Mouse (Mus musculus) left cerebral cortex, adult 2 months (tissue): ENCODE measurements around the gene Sypl2. TPM values are rescaled to one million over a fixed set of nuclear protein-coding genes. Genes with fewer than 3 reads are reported as not detected.

Experiments
- DNase-seq, 2 experiments: peaks; one replicate each; pipeline ENCODE4 v3.0.0; 2021 to 2022; ENCODE audit warnings: low spot score in 2 of 2, mixed read lengths in 1 of 2; ENCODE audit errors: extremely low spot score in 1 of 2
- H3K27ac ChIP-seq: fragments of 200-600 bp; 2 replicates; pipeline ENCODE4 v1.8.1; 2022
- H3K4me3 ChIP-seq: fragments of 200-600 bp; 2 replicates; pipeline ENCODE4 v1.8.1; 2022
- CTCF ChIP-seq: fragments of 200-600 bp; IDR thresholded peaks from 2 replicates; pipeline ENCODE4 v1.8.1; 2022; ENCODE audit warnings: antibody characterized with exemption, mild to moderate bottlenecking, moderate library complexity
- intact Hi-C: fragments of 180-260 bp; cut with DNase I; formaldehyde crosslinking; loops from one replicate; pipeline ENCODE4 v1.15.1; 2025
- total RNA-seq, 2 experiments: library from RNA; stranded (reverse); gene quantifications; 2 replicates each; pipeline ENCODE4 v1.2.3; 2021

Sypl2 gene
- total RNA-seq, 2 experiments from 2014 or later = 1.7 to 2.0 TPM

- no peak for DNase-seq
- Histone ChIP-seq H3K27ac (no peak overlapping the region), H3K4me3 (peak overlapping the region; percentile 42)
- intact Hi-C loops = no loop called here
- TF ChIP-seq CTCF = no peak
These were observed 514 bp downstream of the Sypl2 start for GRCm38 (mm10) chr3:108225711-108226557.

GRCm38 (mm10) chr3:108220661-108221060 lies 5.8 kb downstream of the Sypl2 start:
- TF ChIP-seq CTCF = no peak
- H3K27ac ChIP-seq = no peak overlapping the region
- DNase-seq = no peak
- intact Hi-C loops = no loop called here
- no peak overlapping the region for H3K4me3 ChIP-seq

- H3K4me3 ChIP-seq = no peak overlapping the region
- DNase-seq = no peak
- intact Hi-C loops = no loop called here
- no peak overlapping the region for H3K27ac ChIP-seq
- no peak for TF ChIP-seq CTCF
These were observed 11.7 kb downstream of the Sypl2 start for GRCm38 (mm10) chr3:108214734-108215133.

GRCm38 (mm10) chr3:108212406-108212805 lies 14.0 kb downstream of the Sypl2 start:
- TF ChIP-seq CTCF = no peak; the same call in 1 of the 2 replicates
- Histone ChIP-seq H3K4me3 (no peak overlapping the region), H3K27ac (no peak overlapping the region)
- no peak for DNase-seq
- intact Hi-C loops = no loop called here

- DNase-seq = no peak
- intact Hi-C loops = loop anchor here (2.0 kb wide), 3 partner anchors 21 to 45 kb away; partner anchors contain the start of genes Amigo1 and Psma5
- Histone ChIP-seq H3K27ac (peak overlapping the region; percentile 100), H3K4me3 (no peak overlapping the region)
- TF ChIP-seq CTCF = no peak
These were observed 14.6 kb downstream of the Sypl2 start for GRCm38 (mm10) chr3:108211845-108212244.

GRCm38 (mm10) chr3:108210771-108211139 lies 15.7 kb downstream of the Sypl2 start, which contains the start of gene Atxn7l2:
Atxn7l2 (minus strand) TSS chr3:108210934.
- H3K27ac ChIP-seq = peak within 1 kb of the TSS; percentile 100
- peak; percentile 40 for TF ChIP-seq CTCF
- peak within 1 kb of the TSS; percentile 90 for H3K4me3 ChIP-seq
- intact Hi-C loops = loop anchor here (1.0 to 2.0 kb wide), 4 partner anchors 10 to 46 kb away; partner anchors contain the start of genes Amigo1 and Psma5
- DNase-seq = peak in 1 of 2 experiments; percentile 78

- peak; percentile 92 to 93 for DNase-seq
- Histone ChIP-seq H3K27ac (peak overlapping the region; percentile 100), H3K4me3 (peak overlapping the region; percentile 90)
- intact Hi-C loops = loop anchor here (1.0 to 2.0 kb wide), 4 partner anchors 10 to 47 kb away; partner anchors contain the start of genes Amigo1 and Psma5
- TF ChIP-seq CTCF = no peak
These were observed 16.3 kb downstream of the Sypl2 start for GRCm38 (mm10) chr3:108209946-108210770.

GRCm38 (mm10) chr3:108209536-108209935 lies 16.9 kb downstream of the Sypl2 start:
- H3K27ac ChIP-seq = peak overlapping the region; percentile 100
- DNase-seq = peak in 1 of 2 experiments; percentile 13
- intact Hi-C loops = no loop called here

GRCm38 (mm10) chr3:108209001-108209400 lies 17.4 kb downstream of the Sypl2 start:
- peak overlapping the region; percentile 90 for H3K4me3 ChIP-seq
- TF ChIP-seq CTCF = no peak
- DNase-seq = peak in 1 of 2 experiments; percentile 10
- intact Hi-C loops = no loop called here
- peak overlapping the region; percentile 100; the same call in 1 of the 2 replicates for H3K27ac ChIP-seq

More at GRCm38 (mm10) chr3:108209536-108209935, 16.9 kb downstream of the Sypl2 start:
- no peak for TF ChIP-seq CTCF
- peak overlapping the region; percentile 90 for H3K4me3 ChIP-seq

- TF ChIP-seq CTCF = no peak
- intact Hi-C loops = no loop called here
- peak in 1 of 2 experiments; percentile 18 for DNase-seq
- no peak overlapping the region for H3K4me3 ChIP-seq
- peak overlapping the region; percentile 40 for H3K27ac ChIP-seq
These were observed 19.6 kb downstream of the Sypl2 start for GRCm38 (mm10) chr3:108206731-108207375.

GRCm38 (mm10) chr3:108205601-108206000 lies 20.8 kb downstream of the Sypl2 start:
- no peak for TF ChIP-seq CTCF
- no peak for DNase-seq
- intact Hi-C loops = no loop called here
- no peak overlapping the region for H3K4me3 ChIP-seq
- no peak overlapping the region for H3K27ac ChIP-seq
